Mouse (Mus musculus) neural tube, postnatal 0 days (tissue): ENCODE measurements around the gene Stx16. TPM values are rescaled to one million over a fixed set of nuclear protein-coding genes. Genes with fewer than 3 reads are reported as not detected.

Source experiments
- polyA plus RNA-seq: library from polyadenylated mRNA; unstranded; fragments of >200 nt; fragmentation: Nextera tagmentation; extraction: Ambion mirVana; gene quantifications from 2 replicates; pipeline ENCODE4 v1.2.1, GENCODE M21; 2015

Stx16 gene
- 6.5 and 7.5 TPM in 2 replicates for polyA plus RNA-seq

DNA sequence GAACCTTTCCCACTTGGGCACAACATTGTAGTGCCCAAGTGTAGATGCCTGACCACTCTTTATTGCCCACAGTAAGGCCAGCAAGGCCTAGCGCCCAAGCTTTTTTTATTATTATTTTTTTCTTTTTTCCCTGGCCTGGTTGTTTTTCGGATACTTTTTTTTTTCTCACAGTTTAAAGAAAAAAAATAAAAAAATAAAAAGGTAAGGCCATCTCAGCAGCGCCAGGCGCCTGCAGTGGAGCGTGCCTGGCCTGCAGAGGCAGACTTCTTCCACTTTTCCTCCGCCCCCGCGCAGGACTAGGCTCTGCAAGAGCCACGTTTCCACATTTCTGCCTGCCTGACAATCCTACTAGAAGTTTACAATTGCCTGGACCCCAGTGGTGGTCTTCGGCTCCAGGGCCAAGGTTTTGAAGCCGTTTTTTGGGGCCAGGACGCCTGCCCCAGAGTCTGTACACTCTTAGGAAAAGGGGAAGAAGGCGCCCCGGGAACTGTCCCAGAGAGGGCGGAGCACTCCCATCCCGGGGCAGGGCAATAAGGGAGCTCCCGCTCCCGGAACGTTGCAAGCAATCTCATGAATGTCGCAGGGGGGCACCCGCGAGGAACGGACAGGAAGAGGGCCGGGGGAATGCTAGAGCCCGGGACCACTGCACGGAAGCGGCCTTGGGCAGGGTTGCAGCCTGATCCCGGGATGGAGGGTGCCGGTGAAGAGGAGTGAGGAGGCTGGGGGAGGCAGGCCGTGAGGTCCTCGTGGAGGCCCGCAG, at the start of gene Stx16:
Gene Stx16, plus strand, starts transcription at position 636 of the 760 bp plus-strand sequence.

DNA sequence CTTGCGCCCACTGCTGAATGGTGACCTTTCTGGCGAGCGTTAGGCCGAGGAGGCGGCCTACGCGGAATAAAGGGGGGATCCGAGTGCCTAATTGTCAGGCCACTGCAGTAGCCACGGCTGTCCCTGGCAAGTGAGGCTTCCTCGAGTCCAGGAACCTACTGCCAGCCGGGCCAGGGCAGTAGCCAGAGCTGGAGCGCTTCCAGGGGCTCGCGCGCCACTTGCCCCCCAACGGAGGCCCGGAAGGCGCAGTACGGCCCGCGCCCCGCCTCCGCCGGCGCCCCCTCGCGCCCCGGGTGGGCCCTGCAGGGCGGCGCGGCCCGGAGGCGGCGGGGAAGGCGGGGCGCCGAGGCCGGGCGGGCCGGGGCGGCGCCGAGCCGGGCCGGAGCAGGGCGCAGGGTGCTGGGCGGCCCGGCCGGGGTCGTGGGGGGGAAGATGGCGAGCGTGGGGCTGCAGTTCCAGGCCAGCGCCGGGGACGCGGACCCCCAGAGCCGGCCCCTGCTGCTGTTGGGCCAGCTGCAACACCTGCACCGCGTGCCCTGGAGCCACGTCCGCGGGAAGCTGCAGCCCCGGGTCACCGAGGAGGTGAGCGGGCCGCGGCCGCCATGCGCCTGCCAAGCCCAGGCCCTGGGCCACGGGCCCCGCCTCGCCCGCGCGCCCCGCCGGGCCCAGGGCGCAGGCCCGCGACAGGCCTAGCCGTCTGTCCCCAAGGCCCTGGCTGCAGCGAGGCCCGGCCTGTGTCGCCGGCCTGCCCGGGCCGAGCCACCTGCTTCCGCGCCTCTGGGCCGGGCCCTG, 34.1 kb downstream of the Stx16 start, which contains the start of gene Npepl1:
Gene Npepl1, plus strand, starts transcription at position 359 of the 792 bp plus-strand sequence.

Other genes with a start within 250 kb of the Stx16 start
- 16.5 and 19.4 TPM in 2 replicates for gene Npepl1, start 34.0 kb downstream of the Stx16 start, polyA plus RNA-seq
- gene Gnas, start 208.0 kb downstream of the Stx16 start, polyA plus RNA-seq: 1,946 and 2,078 TPM in 2 replicates